Mouse (Mus musculus) limb, embryonic 10.5 days (tissue): ENCODE results near the gene R3hdm2. TPM values are rescaled to one million over a fixed set of nuclear protein-coding genes. Genes with fewer than 3 reads are reported as not detected.

ENCODE experiments used
- DNase-seq: peaks from one replicate; pipeline ENCODE4 v3.0.0-alpha.2; 2017; ENCODE audit warnings: low spot score
- H3K27ac ChIP-seq: fragments of 300-500 bp; sonication (generic); 2 replicates; pipeline ENCODE4 v1.5.1; 2016; ENCODE audit warnings: mild to moderate bottlenecking
- H3K27me3 ChIP-seq: fragments of 300-500 bp; sonication (generic); 2 replicates; pipeline ENCODE4 v1.6.1; 2016; ENCODE audit warnings: low read depth, mild to moderate bottlenecking; ENCODE audit not compliant: poor library complexity, severe bottlenecking
- H3K36me3 ChIP-seq: fragments of 300-500 bp; sonication (generic); 2 replicates; pipeline ENCODE4 v1.6.1; 2016; ENCODE audit warnings: mild to moderate bottlenecking, moderate library complexity
- H3K4me1 ChIP-seq: fragments of 300-500 bp; sonication (generic); 2 replicates; pipeline ENCODE4 v1.6.1; 2016
- H3K4me3 ChIP-seq: fragments of 300-500 bp; sonication (generic); 2 replicates; pipeline ENCODE4 v1.5.1; 2016; ENCODE audit warnings: mild to moderate bottlenecking, moderate library complexity
- H3K9me3 ChIP-seq: fragments of 300-500 bp; sonication (generic); replicated peaks from 2 replicates; pipeline ENCODE4 v1.6.1; 2016; ENCODE audit warnings: mild to moderate bottlenecking
- WGBS: fragments of 180-500 bp; shearing (Covaris S2); methylation state at CpG from one replicate; pipeline ENCODE4 v1.1.7; 2016; 5-methylcytosine and 5-hydroxymethylcytosine counted together
- polyA plus RNA-seq: library from polyadenylated mRNA; unstranded; fragments of >200 nt; fragmentation: Nextera tagmentation; extraction: Ambion mirVana; gene quantifications from 2 replicates; pipeline ENCODE4 v1.2.1, GENCODE M21; 2016

The R3hdm2 gene
- polyA plus RNA-seq, 1 experiment from 2014 or later = 39.5 TPM

- Histone ChIP-seq H3K4me1 (peaks cover 44% of the 10 kb centered on the region), H3K27ac (no peak overlapping the region), H3K36me3 (peaks cover 3% of the 10 kb centered on the region), H3K9me3 (no peaks in the 10 kb centered on the region), H3K27me3 (peaks cover 13% of the 10 kb centered on the region), H3K4me3 (no peak overlapping the region)
- DNase-seq = peak; percentile 26
- 69% methylated on average over 3 of the region's 3 CpGs for WGBS
Measured at GRCm38 (mm10) chr10:127343029-127343428, 37.1 kb upstream of the R3hdm2 start.

GRCm38 (mm10) chr10:127346173-127346572, 34.0 kb upstream of the R3hdm2 start:
- H3K27me3 ChIP-seq = peaks cover 17% of the 10 kb centered on the region; the same call in 1 of the 2 replicates
- no peaks in the 10 kb centered on the region for H3K9me3 ChIP-seq
- no peaks in the 10 kb centered on the region for H3K36me3 ChIP-seq
- peaks cover 25% of the 10 kb centered on the region for H3K4me1 ChIP-seq
- DNase-seq = no peak
- H3K4me3 ChIP-seq = no peak overlapping the region
- WGBS = 93% methylated on average over 3 of the region's 3 CpGs
- no peak overlapping the region for H3K27ac ChIP-seq

GRCm38 (mm10) chr10:127348957-127349356, 31.2 kb upstream of the R3hdm2 start:
- Histone ChIP-seq H3K9me3 (no peaks in the 10 kb centered on the region), H3K4me1 (peaks cover 19% of the 10 kb centered on the region), H3K27ac (no peak overlapping the region), H3K27me3 (peaks cover 20% of the 10 kb centered on the region), H3K4me3 (no peak overlapping the region), H3K36me3 (no peaks in the 10 kb centered on the region)
- no peak for DNase-seq
- WGBS = 76% methylated on average over 4 of the region's 4 CpGs

- Histone ChIP-seq H3K27ac (no peak overlapping the region), H3K36me3 (no peaks in the 10 kb centered on the region)
- 84% methylated on average over 8 of the region's 8 CpGs for WGBS
Measured at GRCm38 (mm10) chr10:127349810-127350209, 30.3 kb upstream of the R3hdm2 start.

GRCm38 (mm10) chr10:127350594-127351284, 29.4 kb upstream of the R3hdm2 start:
- Histone ChIP-seq H3K36me3 (no peaks in the 10 kb centered on the region), H3K9me3 (no peaks in the 10 kb centered on the region), H3K27ac (peak overlapping the region; percentile 63), H3K27me3 (peaks cover 20% of the 10 kb centered on the region), H3K4me3 (peak overlapping the region; percentile 41), H3K4me1 (peaks cover 19% of the 10 kb centered on the region)
- peak; percentile 87 for DNase-seq
- WGBS = 15% methylated on average over 24 of the region's 24 CpGs

More at GRCm38 (mm10) chr10:127349810-127350209, 30.3 kb upstream of the R3hdm2 start:
- Histone ChIP-seq H3K9me3 (no peaks in the 10 kb centered on the region), H3K4me1 (peaks cover 19% of the 10 kb centered on the region), H3K4me3 (no peak overlapping the region), H3K27me3 (peaks cover 20% of the 10 kb centered on the region)
- DNase-seq = no peak

- WGBS = 81% methylated on average over 8 of the region's 8 CpGs
- H3K27ac ChIP-seq = peak overlapping the region; percentile 63
- DNase-seq = no peak
- H3K36me3 ChIP-seq = no peaks in the 10 kb centered on the region
- H3K9me3 ChIP-seq = no peaks in the 10 kb centered on the region
- peaks cover 20% of the 10 kb centered on the region for H3K27me3 ChIP-seq
- H3K4me3 ChIP-seq = peak overlapping the region; percentile 41
- H3K4me1 ChIP-seq = peaks cover 19% of the 10 kb centered on the region
Measured at GRCm38 (mm10) chr10:127351285-127351595, 28.9 kb upstream of the R3hdm2 start.

- 68% methylated on average over 8 of the region's 8 CpGs for WGBS
- DNase-seq = no peak
- Histone ChIP-seq H3K27me3 (peaks cover 20% of the 10 kb centered on the region), H3K4me3 (no peak overlapping the region), H3K9me3 (no peaks in the 10 kb centered on the region), H3K27ac (no peak overlapping the region; the same call in 1 of the 2 replicates), H3K4me1 (peaks cover 19% of the 10 kb centered on the region), H3K36me3 (no peaks in the 10 kb centered on the region)
Measured at GRCm38 (mm10) chr10:127351719-127352118, 28.4 kb upstream of the R3hdm2 start.

GRCm38 (mm10) chr10:127352187-127352586, 27.9 kb upstream of the R3hdm2 start:
- Histone ChIP-seq H3K4me1 (peaks cover 19% of the 10 kb centered on the region), H3K27ac (no peak overlapping the region), H3K9me3 (no peaks in the 10 kb centered on the region), H3K4me3 (no peak overlapping the region), H3K27me3 (peaks cover 20% of the 10 kb centered on the region), H3K36me3 (no peaks in the 10 kb centered on the region)
- DNase-seq = no peak
- 86% methylated on average over 9 of the region's 9 CpGs for WGBS

- no peaks in the 10 kb centered on the region for H3K9me3 ChIP-seq
Measured at GRCm38 (mm10) chr10:127352766-127353165, 27.4 kb upstream of the R3hdm2 start.

GRCm38 (mm10) chr10:127353909-127354895, 25.9 kb upstream of the R3hdm2 start, which contains the start of gene Inhbe:
TSS of gene Inhbe (minus strand) at chr10:127354411.
- 86% methylated on average over 18 of the region's 18 CpGs for WGBS
- DNase-seq = no peak
- no peaks in the 10 kb centered on the region for H3K9me3 ChIP-seq
- H3K4me3 ChIP-seq = no peak within 1 kb of the TSS
- no peaks in the 10 kb centered on the region for H3K36me3 ChIP-seq
- peaks cover 20% of the 10 kb centered on the region for H3K27me3 ChIP-seq
- H3K27ac ChIP-seq = no peak within 1 kb of the TSS
- peaks cover 19% of the 10 kb centered on the region for H3K4me1 ChIP-seq

More at GRCm38 (mm10) chr10:127352766-127353165, 27.4 kb upstream of the R3hdm2 start:
- 90% methylated on average over 11 of the region's 11 CpGs for WGBS
- DNase-seq = no peak
- Histone ChIP-seq H3K27ac (no peak overlapping the region), H3K36me3 (no peaks in the 10 kb centered on the region), H3K27me3 (peaks cover 20% of the 10 kb centered on the region), H3K4me3 (no peak overlapping the region), H3K4me1 (peaks cover 19% of the 10 kb centered on the region)

GRCm38 (mm10) chr10:127355336-127355735, 24.8 kb upstream of the R3hdm2 start:
- Histone ChIP-seq H3K27ac (no peak overlapping the region), H3K4me1 (peaks cover 16% of the 10 kb centered on the region), H3K27me3 (peaks cover 13% of the 10 kb centered on the region), H3K4me3 (no peak overlapping the region), H3K36me3 (no peaks in the 10 kb centered on the region), H3K9me3 (no peaks in the 10 kb centered on the region)
- DNase-seq = no peak
- WGBS = 83% methylated on average over 10 of the region's 10 CpGs

GRCm38 (mm10) chr10:127360714-127361113, 19.4 kb upstream of the R3hdm2 start:
- no peaks in the 10 kb centered on the region for H3K27me3 ChIP-seq
- DNase-seq = no peak
- no peak overlapping the region for H3K27ac ChIP-seq
- WGBS = 92% methylated on average over 3 of the region's 3 CpGs
- no peaks in the 10 kb centered on the region for H3K36me3 ChIP-seq
- H3K9me3 ChIP-seq = no peaks in the 10 kb centered on the region
- H3K4me3 ChIP-seq = no peak overlapping the region
- no peaks in the 10 kb centered on the region for H3K4me1 ChIP-seq

GRCm38 (mm10) chr10:127367116-127367515, 13.0 kb upstream of the R3hdm2 start:
- DNase-seq = no peak
- H3K4me3 ChIP-seq = no peak overlapping the region
- H3K27ac ChIP-seq = no peak overlapping the region
- no peaks in the 10 kb centered on the region for H3K27me3 ChIP-seq
- H3K9me3 ChIP-seq = no peaks in the 10 kb centered on the region
- H3K36me3 ChIP-seq = no peaks in the 10 kb centered on the region
- peaks cover 13% of the 10 kb centered on the region for H3K4me1 ChIP-seq
- WGBS = 85% methylated on average over 5 of the region's 5 CpGs
